Mouse (Mus musculus) hindbrain, embryonic 11.5 days (tissue): ENCODE results near the gene Cd248. TPM values are rescaled to one million over a fixed set of nuclear protein-coding genes. Genes with fewer than 3 reads are reported as not detected.

Experiments used
- ATAC-seq: fragments of 200-750 bp; cut with Nextera tagmentation; 2 replicates; pipeline ENCODE4 v1.8.0; 2017; ENCODE audit warnings: mild to moderate bottlenecking, moderate TSS enrichment, moderate library complexity; ENCODE audit not compliant: low FRiP score
- DNase-seq: peaks from one replicate; pipeline ENCODE4 v3.0.0-alpha.2; 2015; ENCODE audit warnings: low spot score
- H3K27ac ChIP-seq: fragments of 300-500 bp; sonication (generic); 2 replicates; pipeline ENCODE4 v1.5.1; 2014; ENCODE audit warnings: mild to moderate bottlenecking, low read depth, low read length
- H3K27me3 ChIP-seq: fragments of 300-500 bp; sonication (generic); 2 replicates; pipeline ENCODE4 v1.6.1; 2014; ENCODE audit warnings: mild to moderate bottlenecking, low read length, moderate library complexity, mixed read lengths; ENCODE audit not compliant: control insufficient read depth, insufficient read depth
- H3K36me3 ChIP-seq: fragments of 300-500 bp; sonication (generic); 2 replicates; pipeline ENCODE4 v1.6.1; 2014; ENCODE audit warnings: mild to moderate bottlenecking, low read length, moderate library complexity, mixed read lengths; ENCODE audit not compliant: control insufficient read depth, insufficient read depth
- H3K4me1 ChIP-seq: fragments of 300-500 bp; sonication (generic); replicated peaks from 2 replicates; pipeline ENCODE4 v1.6.1; 2014; ENCODE audit warnings: low read length, mixed read lengths; ENCODE audit not compliant: control insufficient read depth, insufficient read depth
- H3K4me2 ChIP-seq: fragments of 300-500 bp; sonication (generic); replicated peaks from 2 replicates; pipeline ENCODE4 v1.6.1; 2014; ENCODE audit warnings: mild to moderate bottlenecking, low read depth, low read length
- H3K4me3 ChIP-seq: fragments of 300-500 bp; sonication (generic); 2 replicates; pipeline ENCODE4 v1.5.1; 2014; ENCODE audit warnings: low read depth, low read length
- H3K9ac ChIP-seq: fragments of 300-500 bp; sonication (generic); 2 replicates; pipeline ENCODE4 v1.6.1; 2014; ENCODE audit warnings: low read depth, low read length
- H3K9me3 ChIP-seq: fragments of 300-500 bp; sonication (generic); 2 replicates; pipeline ENCODE4 v1.6.1; 2016; ENCODE audit warnings: low read length; ENCODE audit not compliant: control insufficient read depth
- WGBS: fragments of 180-500 bp; shearing (Covaris S2); extraction: QIAGEN DNeasy Blood & Tissue Kit; methylation state at CpG from one replicate; pipeline ENCODE4 v1.1.7; 2014; 5-methylcytosine and 5-hydroxymethylcytosine counted together
- polyA plus RNA-seq: library from polyadenylated mRNA; unstranded; fragments of >200 nt; fragmentation: Nextera tagmentation; extraction: Ambion mirVana; gene quantifications from 2 replicates; pipeline ENCODE4 v1.2.1, GENCODE M21; 2014

Cd248 gene
- polyA plus RNA-seq, 1 experiment from 2014 or later, result 27.9 TPM

- H3K9me3 ChIP-seq, result no peaks in the 10 kb centered on the region
- H3K27me3 ChIP-seq, result peaks cover 31% of the 10 kb centered on the region
- H3K27ac ChIP-seq, result no peak within 1 kb of the TSS
- H3K36me3 ChIP-seq, result peaks cover 4% of the 10 kb centered on the region; the same call in 1 of the 2 replicates
- no peak within 1 kb of the TSS for H3K4me3 ChIP-seq
- no peaks in the 10 kb centered on the region for H3K4me1 ChIP-seq
- WGBS, result 19% methylated on average over 14 of the region's 14 CpGs
- DNase-seq, result peak; percentile 57
- 0 out of 2 replicates have a peak within 1 kb of the TSS, but pooled peaks have one; percentile 8 for H3K4me2 ChIP-seq
- peak; percentile 24; the same call in 1 of the 2 replicates for ATAC-seq
- no peak within 1 kb of the TSS for H3K9ac ChIP-seq
These were observed 17.6 kb upstream of the Cd248 start, which contains the start of gene Rin1 for GRCm38 (mm10) chr19:5050047-5050905. TSS of gene Rin1 (plus strand) at chr19:5050481.

- 9% methylated on average over 17 of the region's 17 CpGs for WGBS
- Histone ChIP-seq H3K9ac (no peak overlapping the region), H3K27me3 (peaks cover 31% of the 10 kb centered on the region), H3K36me3 (peaks cover 4% of the 10 kb centered on the region; the same call in 1 of the 2 replicates), H3K9me3 (no peaks in the 10 kb centered on the region), H3K4me1 (no peaks in the 10 kb centered on the region), H3K4me2 (0 out of 2 replicates have a peak overlapping the region, but pooled peaks have one; percentile 8), H3K27ac (no peak overlapping the region), H3K4me3 (no peak overlapping the region)
- peak; percentile 37 for DNase-seq
- no peak for ATAC-seq
These were observed 16.8 kb upstream of the Cd248 start for GRCm38 (mm10) chr19:5051031-5051430.

GRCm38 (mm10) chr19:5051515-5051914, 16.4 kb upstream of the Cd248 start:
- Histone ChIP-seq H3K27ac (no peak overlapping the region), H3K9ac (no peak overlapping the region), H3K27me3 (peaks cover 31% of the 10 kb centered on the region), H3K36me3 (peaks cover 1% of the 10 kb centered on the region; the same call in 1 of the 2 replicates), H3K4me3 (no peak overlapping the region), H3K9me3 (no peaks in the 10 kb centered on the region), H3K4me1 (no peaks in the 10 kb centered on the region), H3K4me2 (no peak overlapping the region)
- 44% methylated on average over 3 of the region's 3 CpGs for WGBS
- DNase-seq (no peak), ATAC-seq (no peak)

GRCm38 (mm10) chr19:5052166-5052822, 15.6 kb upstream of the Cd248 start:
- Histone ChIP-seq H3K9ac (0 out of 2 replicates have a peak overlapping the region, but pooled peaks have one; percentile 4), H3K9me3 (no peaks in the 10 kb centered on the region), H3K27ac (no peak overlapping the region), H3K4me3 (no peak overlapping the region), H3K27me3 (peaks cover 31% of the 10 kb centered on the region), H3K36me3 (no peaks in the 10 kb centered on the region), H3K4me2 (no peak overlapping the region), H3K4me1 (no peaks in the 10 kb centered on the region)
- WGBS, result 24% methylated on average over 25 of the region's 25 CpGs
- DNase-seq (no peak), ATAC-seq (no peak)

GRCm38 (mm10) chr19:5052853-5053252, 15.0 kb upstream of the Cd248 start:
- Histone ChIP-seq H3K9me3 (no peaks in the 10 kb centered on the region), H3K27me3 (peaks cover 31% of the 10 kb centered on the region), H3K4me2 (no peak overlapping the region)

GRCm38 (mm10) chr19:5053909-5054308, 14.0 kb upstream of the Cd248 start:
- WGBS, result 16% methylated on average over 9 of the region's 9 CpGs
- no peak overlapping the region for H3K9ac ChIP-seq
- DNase-seq (peak; percentile 82), ATAC-seq (no peak)
- H3K27me3 ChIP-seq, result peaks cover 31% of the 10 kb centered on the region
- H3K36me3 ChIP-seq, result no peaks in the 10 kb centered on the region
- no peak overlapping the region for H3K4me3 ChIP-seq
- H3K4me1 ChIP-seq, result peaks cover 3% of the 10 kb centered on the region
- no peaks in the 10 kb centered on the region for H3K9me3 ChIP-seq
- no peak overlapping the region for H3K4me2 ChIP-seq
- no peak overlapping the region for H3K27ac ChIP-seq

More at GRCm38 (mm10) chr19:5052853-5053252, 15.0 kb upstream of the Cd248 start:
- Histone ChIP-seq H3K36me3 (no peaks in the 10 kb centered on the region), H3K27ac (no peak overlapping the region), H3K4me1 (no peaks in the 10 kb centered on the region), H3K9ac (0 out of 2 replicates have a peak overlapping the region, but pooled peaks have one; percentile 15), H3K4me3 (no peak overlapping the region)
- DNase-seq (no peak), ATAC-seq (no peak)
- 59% methylated on average over 17 of the region's 17 CpGs for WGBS

- WGBS, result 7% methylated on average over 6 of the region's 6 CpGs
- peaks cover 24% of the 10 kb centered on the region for H3K27me3 ChIP-seq
- H3K4me2 ChIP-seq, result no peak overlapping the region
- no peaks in the 10 kb centered on the region for H3K9me3 ChIP-seq
- no peak overlapping the region for H3K4me3 ChIP-seq
- peak; percentile 85 for DNase-seq
- H3K9ac ChIP-seq, result no peak overlapping the region
- peak; percentile 59; the same call in 1 of the 2 replicates for ATAC-seq
- no peaks in the 10 kb centered on the region for H3K36me3 ChIP-seq
- H3K27ac ChIP-seq, result no peak overlapping the region
- H3K4me1 ChIP-seq, result peaks cover 7% of the 10 kb centered on the region
These were observed 11.6 kb upstream of the Cd248 start for GRCm38 (mm10) chr19:5056251-5056650.

- Histone ChIP-seq H3K4me2 (no peak overlapping the region), H3K4me3 (no peak overlapping the region), H3K9ac (no peak overlapping the region), H3K4me1 (peaks cover 7% of the 10 kb centered on the region), H3K27me3 (peaks cover 6% of the 10 kb centered on the region), H3K36me3 (no peaks in the 10 kb centered on the region), H3K9me3 (no peaks in the 10 kb centered on the region), H3K27ac (no peak overlapping the region)
- no peak for DNase-seq
- ATAC-seq, result no peak
- 22% methylated on average over 16 of the region's 16 CpGs for WGBS
These were observed 9.8 kb upstream of the Cd248 start for GRCm38 (mm10) chr19:5057876-5058775.
